Mouse (Mus musculus) E14TG2a.4 (cell line): Measurements from ENCODE around the gene Sry.

Experiments
- H3K27me3 ChIP-seq: 2 replicates; pipeline ENCODE4 v1.6.1; 2014; ENCODE audit warnings: low read length, control low read depth; ENCODE audit not compliant: insufficient read depth
- H3K36me3 ChIP-seq: 2 replicates; pipeline ENCODE4 v1.6.1; 2014; ENCODE audit warnings: low read length, control low read depth; ENCODE audit not compliant: insufficient read depth
- H3K4me1 ChIP-seq: replicated peaks from 2 replicates; pipeline ENCODE4 v1.6.1; 2014; ENCODE audit warnings: low read depth, low read length, control low read depth
- H3K4me3 ChIP-seq: replicated peaks from 2 replicates; pipeline ENCODE4 v1.5.1; 2014; ENCODE audit warnings: mild to moderate bottlenecking, low read length
- H3K9me3 ChIP-seq: 2 replicates; pipeline ENCODE4 v1.6.1; 2014; ENCODE audit warnings: low read length, control low read depth
- CTCF ChIP-seq: conservative IDR thresholded peaks from 2 replicates; pipeline ENCODE4 v1.5.1; 2014; ENCODE audit warnings: low read length
- NANOG ChIP-seq: IDR thresholded peaks from 2 replicates; pipeline ENCODE4 v1.6.1; 2014; ENCODE audit warnings: borderline replicate concordance, low read length, mixed read lengths
- POU5F1 ChIP-seq: IDR thresholded peaks from 2 replicates; pipeline ENCODE4 v1.6.1; 2014; ENCODE audit warnings: low read length, borderline replicate concordance

Sry gene

GRCm38 (mm10) chrY:2663558-2663957 lies at the start of gene Sry:
Sry (minus strand) TSS chrY:2663658.
- no peak within 1 kb of the TSS for H3K4me3 ChIP-seq
- H3K9me3 ChIP-seq = no peaks in the 10 kb centered on the region
- H3K27me3 ChIP-seq = no peaks in the 10 kb centered on the region
- TF ChIP-seq CTCF (no peak), POU5F1 (no peak), NANOG (no peak)
- H3K36me3 ChIP-seq = no peaks in the 10 kb centered on the region
- no peaks in the 10 kb centered on the region for H3K4me1 ChIP-seq
